Comparison of ENCODE assay signal across 8 mouse cellular contexts in genomic region chr2:73385641-73386355, GRCm38 (mm10). TPM values are rescaled to one million over a fixed set of nuclear protein-coding genes. Genes with fewer than 3 reads are reported as not detected.
DNase-seq lines count a peak whose midpoint lies in the region; ATAC-seq and TF ChIP-seq lines count a peak whose summit lies in the region.

No protein-coding gene starts in this region.

- no peaks in the 10 kb centered on the region for H3K36me3 ChIP-seq in thymus, adult 2 months (ENCODE audit: control insufficient read depth, insufficient read depth, low read length)
- no peaks in the 10 kb centered on the region for H3K36me3 ChIP-seq in hindbrain, embryonic 16.5 days (ENCODE audit: control insufficient read depth, insufficient read depth, low read length)
- H3K36me3 ChIP-seq in midbrain, embryonic 10.5 days = no peaks in the 10 kb centered on the region

- peaks cover 7% of the 10 kb centered on the region for H3K4me1 ChIP-seq in thymus, adult 2 months (replicated peaks; ENCODE audit: control insufficient read depth, insufficient read depth, low read length)
- H3K4me1 ChIP-seq in hindbrain, embryonic 16.5 days (ENCODE audit: control insufficient read depth, insufficient read depth, low read depth, low read length) = peaks cover 6% of the 10 kb centered on the region; the same call in 1 of the 2 replicates
- peaks cover 15% of the 10 kb centered on the region for H3K4me1 ChIP-seq in midbrain, embryonic 10.5 days

- no peak for TF ChIP-seq POLR2A in thymus, adult 2 months (IDR thresholded peaks at IDR 0.05; ENCODE audit: control insufficient read depth, extremely low read depth, insufficient read depth, low read length, poor library complexity)

- H3K4me3 ChIP-seq in thymus, adult 2 months (ENCODE audit: control insufficient read depth, insufficient read depth, low read length) = peak overlapping the region; percentile 85
- peak overlapping the region; percentile 84 for H3K4me3 ChIP-seq in hindbrain, embryonic 16.5 days (ENCODE audit: low read length)
- H3K4me3 ChIP-seq in midbrain, embryonic 10.5 days = peak overlapping the region; percentile 77

- peak; percentile 7 to 12 for DNase-seq in frontal cortex, postnatal 25 days (ENCODE audit: low spot score in 2 of 2)
- DNase-seq in frontal cortex, adult 2 months (ENCODE audit: extremely low spot score in 1 of 2, low spot score in 1 of 2) = no peak
- no peak for DNase-seq in thymus, adult 2 months
- DNase-seq in thymus, adult 18-20 months = no peak
- no peak for DNase-seq in midbrain, embryonic 10.5 days (ENCODE audit: low spot score)
- no peak for DNase-seq in cerebellum, postnatal 36 days
- DNase-seq in cerebellum, adult 18-20 months = no peak

- H3K9ac ChIP-seq in hindbrain, embryonic 16.5 days (ENCODE audit: low read depth, low read length) = peak overlapping the region; percentile 81

- no peak for TF ChIP-seq CTCF in thymus, adult 2 months (IDR thresholded peaks at IDR 0.05; ENCODE audit: borderline replicate concordance, control insufficient read depth, extremely low read depth, insufficient read depth, low read length, poor library complexity)

- peak overlapping the region; percentile 95 for H3K4me2 ChIP-seq in hindbrain, embryonic 16.5 days (ENCODE audit: low read length)

- 4% methylated on average over 29 of the region's 29 CpGs for WGBS in thymus, adult 2 months
- WGBS in hindbrain, embryonic 16.5 days = 1% methylated on average over 26 of the region's 29 CpGs
- WGBS in midbrain, embryonic 10.5 days = 2% methylated on average over 29 of the region's 29 CpGs

- no peak for ATAC-seq in hindbrain, embryonic 16.5 days

- no peaks in the 10 kb centered on the region for H3K9me3 ChIP-seq in hindbrain, embryonic 16.5 days (ENCODE audit: control insufficient read depth, low read length)
- no peaks in the 10 kb centered on the region for H3K9me3 ChIP-seq in midbrain, embryonic 10.5 days (replicated peaks)

- H3K27me3 ChIP-seq in thymus, adult 2 months (ENCODE audit: control insufficient read depth, insufficient read depth, low read length) = no peaks in the 10 kb centered on the region
- 0 out of 2 replicates have a peak, but pooled peaks cover under 1% of the 10 kb centered on the region for H3K27me3 ChIP-seq in hindbrain, embryonic 16.5 days (replicated peaks; ENCODE audit: control insufficient read depth, insufficient read depth, low read length)
- peaks cover 21% of the 10 kb centered on the region for H3K27me3 ChIP-seq in midbrain, embryonic 10.5 days (ENCODE audit: low read depth, poor library complexity, severe bottlenecking)

- H3K27ac ChIP-seq in thymus, adult 2 months (ENCODE audit: control insufficient read depth, insufficient read depth, low read length) = no peak overlapping the region
- H3K27ac ChIP-seq in hindbrain, embryonic 16.5 days (ENCODE audit: low read depth, low read length) = peak overlapping the region; percentile 79
- H3K27ac ChIP-seq in midbrain, embryonic 10.5 days (replicated peaks) = peak overlapping the region; percentile 82

RNA-seq across cellular contexts. Expression of gene Gpr155, which starts 0.6 kb away (rescaled TPM):
- polyA plus RNA-seq in frontal cortex, adult 2 months (2012; rRNA removed) = 20.9 and 25.1 TPM in 2 replicates
- 3.1 and 3.5 TPM in 2 replicates for polyA plus RNA-seq in thymus, adult 2 months (2012; rRNA removed)
- polyA plus RNA-seq in hindbrain, embryonic 16.5 days (2015; fragmentation: Nextera tagmentation; extraction: Ambion mirVana) = 12.8 and 14.6 TPM in 2 replicates
- polyA plus RNA-seq in midbrain, embryonic 10.5 days (2016; fragmentation: Nextera tagmentation; extraction: Ambion mirVana) = 1.7 and 2.3 TPM in 2 replicates

Comparison
In these comparisons a context has a peak if more than half of its experiments do, and no peak if none do; other contexts are left out.
1. DNase-seq: peak in frontal cortex, postnatal 25 days (2 of 2); none in frontal cortex, adult 2 months (0 of 2), thymus, adult 2 months (single experiment), thymus, adult 18-20 months (0 of 2), midbrain, embryonic 10.5 days (single experiment), cerebellum, postnatal 36 days (0 of 2) and cerebellum, adult 18-20 months (0 of 2).
2. Peak in every context shown above with its lines, with median percentiles within 50 percentile points of each other: H3K4me3 ChIP-seq.